Mouse (Mus musculus): ENCODE results near the gene Oard1. TPM values are rescaled to one million over a fixed set of nuclear protein-coding genes. Genes with fewer than 3 reads are reported as not detected.

Oard1 gene
- polyA plus RNA-seq (2014; fragmentation: Nextera tagmentation; extraction: Ambion mirVana): 75.0 and 79.0 TPM in 2 replicates

DNA sequence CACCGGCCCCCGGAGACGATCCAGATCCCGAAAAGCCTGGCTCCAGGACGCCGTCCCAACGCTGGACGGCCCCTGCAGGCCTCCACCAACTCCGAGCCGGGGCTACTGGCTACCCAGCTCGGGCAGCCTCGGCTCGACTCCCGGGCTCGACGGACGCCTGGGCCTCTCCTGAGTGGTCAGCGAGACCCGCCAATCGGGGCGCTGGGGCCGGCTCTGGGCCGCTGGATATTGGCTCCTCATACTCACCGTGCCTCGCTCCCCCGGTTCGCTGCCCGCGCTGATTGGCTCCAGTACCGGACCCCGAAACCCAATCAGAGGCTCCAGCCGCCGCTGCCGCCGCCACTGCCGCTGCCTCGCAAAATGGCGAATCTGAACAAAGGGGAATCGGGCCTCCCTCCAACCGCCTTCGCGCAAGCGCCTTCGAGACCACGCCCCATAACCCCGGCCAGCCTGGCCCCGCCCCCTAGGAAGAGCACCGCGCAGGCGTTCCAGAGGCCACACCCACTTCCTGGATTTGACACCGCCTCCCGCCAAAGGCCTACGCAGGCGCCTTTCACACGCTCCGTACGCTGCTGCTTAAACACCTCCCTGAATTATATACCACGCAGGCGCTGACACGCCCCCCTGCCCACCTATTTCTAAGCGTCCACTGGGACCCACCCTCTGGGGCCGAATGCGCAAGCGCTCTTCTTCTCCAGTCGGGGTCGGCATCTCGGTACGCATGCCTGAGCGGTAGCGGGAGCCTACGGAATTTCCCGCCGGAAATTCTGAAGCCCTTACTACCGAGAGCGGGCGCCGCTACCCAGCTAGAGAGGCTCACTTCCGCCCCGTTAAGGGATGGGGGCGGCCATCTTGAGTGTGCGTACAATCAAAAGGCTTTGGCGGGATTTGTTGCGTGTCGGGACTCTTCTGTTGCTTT, at the start of gene Oard1, which contains the start of gene Nfya:
Gene Oard1, plus strand, starts transcription at position 635 of the 919 bp plus-strand sequence.
Gene Nfya, minus strand, starts transcription at position 527 of the 919 bp plus-strand sequence.
- ATAC-seq (ENCODE audit: low FRiP score) (peak; percentile 97), DNase-seq (ENCODE audit: low spot score) (peak; percentile 99)
- Histone ChIP-seq H3K9me3 (ENCODE audit: control insufficient read depth, low read length) (no peaks in the 10 kb centered on the region), H3K27ac (ENCODE audit: low read depth, low read length) (peak within 1 kb of the TSS; percentile 100), H3K36me3 (ENCODE audit: control insufficient read depth, insufficient read depth, low read length) (no peaks in the 10 kb centered on the region), H3K4me3 (ENCODE audit: low read depth, low read length) (peak within 1 kb of the TSS; percentile 92), H3K27me3 (ENCODE audit: control insufficient read depth, insufficient read depth, low read length) (no peaks in the 10 kb centered on the region), H3K4me2 (replicated peaks; ENCODE audit: low read depth, low read length) (peak within 1 kb of the TSS; percentile 80), H3K4me1 (replicated peaks; ENCODE audit: control insufficient read depth, insufficient read depth, low read length) (no peaks in the 10 kb centered on the region; the same call in none of the 2 replicates), H3K9ac (ENCODE audit: low read depth, low read length) (peak within 1 kb of the TSS; percentile 99)
- WGBS: under 1% methylated on average over 84 of the region's 84 CpGs

DNA sequence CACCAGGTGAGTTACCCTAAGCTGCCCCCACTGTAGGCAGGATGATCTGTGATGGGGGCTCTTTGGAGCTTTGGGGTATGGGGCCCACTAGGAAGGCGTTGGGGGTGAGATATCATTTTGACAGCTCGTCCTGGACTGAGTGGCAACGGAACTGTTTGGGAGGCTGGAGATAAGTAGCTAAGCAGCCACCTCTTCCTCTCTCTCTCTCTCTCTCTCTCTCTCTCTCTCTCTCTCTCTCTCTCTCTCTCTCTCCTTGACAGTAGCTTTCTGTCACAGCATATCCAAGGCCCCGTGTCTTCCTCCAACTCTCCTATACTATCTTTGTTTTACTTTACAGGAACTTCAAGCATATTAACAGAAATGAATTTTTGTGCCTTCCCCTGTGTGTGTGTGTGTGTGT, 49.4 kb upstream of the Oard1 start:
- Histone ChIP-seq H3K4me3 (ENCODE audit: low read depth, low read length) (no peak overlapping the region), H3K27ac (ENCODE audit: low read depth, low read length) (no peak overlapping the region), H3K36me3 (ENCODE audit: control insufficient read depth, insufficient read depth, low read length) (no peaks in the 10 kb centered on the region), H3K27me3 (ENCODE audit: control insufficient read depth, insufficient read depth, low read length) (no peaks in the 10 kb centered on the region), H3K4me2 (replicated peaks; ENCODE audit: low read depth, low read length) (no peak overlapping the region), H3K4me1 (replicated peaks; ENCODE audit: control insufficient read depth, insufficient read depth, low read length) (no peaks in the 10 kb centered on the region), H3K9ac (ENCODE audit: low read depth, low read length) (no peak overlapping the region), H3K9me3 (ENCODE audit: control insufficient read depth, low read length) (no peaks in the 10 kb centered on the region)
- no peak for ATAC-seq (ENCODE audit: low FRiP score)
- no peak for DNase-seq (ENCODE audit: low spot score)
- WGBS: 78% methylated on average over 4 of the region's 4 CpGs

DNA sequence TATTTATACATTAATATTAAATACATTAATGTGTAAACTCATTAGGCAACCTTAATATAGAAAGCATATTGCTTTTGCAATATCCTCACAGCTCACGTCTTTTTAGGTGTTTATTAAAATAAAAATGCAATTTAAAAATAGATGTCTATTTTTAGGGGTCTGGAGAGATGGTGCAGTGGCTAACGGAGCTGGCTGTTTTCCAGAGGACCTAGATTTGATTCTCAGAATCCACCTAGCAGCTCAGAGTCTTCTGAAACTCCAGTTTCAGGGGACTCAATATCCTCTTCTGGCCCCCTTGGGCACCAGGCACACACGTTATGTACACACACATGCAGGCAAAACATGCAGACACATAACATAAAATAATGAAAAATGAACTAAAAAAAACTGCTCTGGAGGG, 47.5 kb upstream of the Oard1 start:
- Histone ChIP-seq H3K27ac (ENCODE audit: low read depth, low read length) (no peak overlapping the region), H3K4me3 (ENCODE audit: low read depth, low read length) (no peak overlapping the region), H3K9ac (ENCODE audit: low read depth, low read length) (no peak overlapping the region), H3K9me3 (ENCODE audit: control insufficient read depth, low read length) (no peaks in the 10 kb centered on the region), H3K4me2 (replicated peaks; ENCODE audit: low read depth, low read length) (no peak overlapping the region), H3K4me1 (replicated peaks; ENCODE audit: control insufficient read depth, insufficient read depth, low read length) (no peaks in the 10 kb centered on the region), H3K27me3 (ENCODE audit: control insufficient read depth, insufficient read depth, low read length) (no peaks in the 10 kb centered on the region), H3K36me3 (ENCODE audit: control insufficient read depth, insufficient read depth, low read length) (no peaks in the 10 kb centered on the region)
- ATAC-seq (ENCODE audit: low FRiP score): no peak
- WGBS: 91% methylated on average over 3 of the region's 3 CpGs
- DNase-seq (ENCODE audit: low spot score): no peak

- no peaks in the 10 kb centered on the region for H3K9me3 ChIP-seq (ENCODE audit: control insufficient read depth, low read length)
- H3K36me3 ChIP-seq (ENCODE audit: control insufficient read depth, insufficient read depth, low read length): no peaks in the 10 kb centered on the region
- no peak overlapping the region for H3K4me3 ChIP-seq (ENCODE audit: low read depth, low read length)
- no peaks in the 10 kb centered on the region for H3K4me1 ChIP-seq (replicated peaks; ENCODE audit: control insufficient read depth, insufficient read depth, low read length)
- no peak overlapping the region for H3K27ac ChIP-seq (ENCODE audit: low read depth, low read length)
- H3K4me2 ChIP-seq (replicated peaks; ENCODE audit: low read depth, low read length): no peak overlapping the region
- DNase-seq (ENCODE audit: low spot score) (no peak), ATAC-seq (ENCODE audit: low FRiP score) (no peak)
- H3K27me3 ChIP-seq (ENCODE audit: control insufficient read depth, insufficient read depth, low read length): no peaks in the 10 kb centered on the region
- no peak overlapping the region for H3K9ac ChIP-seq (ENCODE audit: low read depth, low read length)
- WGBS: 95% methylated on average over 8 of the region's 8 CpGs
These were observed 46.8 kb upstream of the Oard1 start for GRCm38 (mm10) chr17:48362966-48363365.

GRCm38 (mm10) chr17:48363421-48363965, 46.3 kb upstream of the Oard1 start:
- no peak for ATAC-seq (ENCODE audit: low FRiP score)
- Histone ChIP-seq H3K4me1 (replicated peaks; ENCODE audit: control insufficient read depth, insufficient read depth, low read length) (no peaks in the 10 kb centered on the region), H3K4me3 (ENCODE audit: low read depth, low read length) (no peak overlapping the region), H3K4me2 (replicated peaks; ENCODE audit: low read depth, low read length) (no peak overlapping the region), H3K36me3 (ENCODE audit: control insufficient read depth, insufficient read depth, low read length) (no peaks in the 10 kb centered on the region), H3K9ac (ENCODE audit: low read depth, low read length) (no peak overlapping the region), H3K27ac (ENCODE audit: low read depth, low read length) (no peak overlapping the region), H3K27me3 (ENCODE audit: control insufficient read depth, insufficient read depth, low read length) (no peaks in the 10 kb centered on the region), H3K9me3 (ENCODE audit: control insufficient read depth, low read length) (no peaks in the 10 kb centered on the region)
- 79% methylated on average over 6 of the region's 6 CpGs for WGBS
- DNase-seq (ENCODE audit: low spot score): no peak

- ATAC-seq (ENCODE audit: low FRiP score): no peak
- no peak overlapping the region for H3K9ac ChIP-seq (ENCODE audit: low read depth, low read length)
- no peak for DNase-seq (ENCODE audit: low spot score)
- no peaks in the 10 kb centered on the region for H3K9me3 ChIP-seq (ENCODE audit: control insufficient read depth, low read length)
- no peaks in the 10 kb centered on the region for H3K4me1 ChIP-seq (replicated peaks; ENCODE audit: control insufficient read depth, insufficient read depth, low read length)
- no peak overlapping the region for H3K4me3 ChIP-seq (ENCODE audit: low read depth, low read length)
- H3K4me2 ChIP-seq (replicated peaks; ENCODE audit: low read depth, low read length): no peak overlapping the region
- 74% methylated on average over 9 of the region's 9 CpGs for WGBS
- H3K36me3 ChIP-seq (ENCODE audit: control insufficient read depth, insufficient read depth, low read length): no peaks in the 10 kb centered on the region
- no peaks in the 10 kb centered on the region for H3K27me3 ChIP-seq (ENCODE audit: control insufficient read depth, insufficient read depth, low read length)
- H3K27ac ChIP-seq (ENCODE audit: low read depth, low read length): no peak overlapping the region
These were observed 44.2 kb upstream of the Oard1 start for GRCm38 (mm10) chr17:48365511-48366155.

DNA sequence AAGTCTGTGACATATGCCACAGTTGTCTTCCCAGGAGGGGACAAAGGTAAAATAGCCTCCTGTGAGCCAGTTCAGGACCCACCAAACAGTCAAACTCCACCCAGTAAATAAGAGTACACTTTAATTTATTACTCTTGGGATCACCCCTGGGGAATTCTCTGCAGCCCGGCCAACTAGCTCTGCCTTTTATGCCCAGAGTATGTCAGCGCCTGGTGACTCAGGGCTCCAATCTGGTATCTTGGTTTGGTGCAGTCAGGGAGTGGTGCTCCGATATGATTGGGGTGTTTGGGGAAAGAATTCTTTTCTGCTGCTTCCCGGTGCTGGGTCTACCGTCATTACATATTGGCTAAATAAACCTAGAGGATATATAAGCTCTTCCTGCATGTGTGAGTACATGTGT, 43.0 kb upstream of the Oard1 start:
- Histone ChIP-seq H3K27ac (ENCODE audit: low read depth, low read length) (no peak overlapping the region), H3K36me3 (ENCODE audit: control insufficient read depth, insufficient read depth, low read length) (no peaks in the 10 kb centered on the region), H3K27me3 (ENCODE audit: control insufficient read depth, insufficient read depth, low read length) (no peaks in the 10 kb centered on the region), H3K4me2 (replicated peaks; ENCODE audit: low read depth, low read length) (no peak overlapping the region), H3K9ac (ENCODE audit: low read depth, low read length) (no peak overlapping the region), H3K4me3 (ENCODE audit: low read depth, low read length) (no peak overlapping the region), H3K9me3 (ENCODE audit: control insufficient read depth, low read length) (no peaks in the 10 kb centered on the region), H3K4me1 (replicated peaks; ENCODE audit: control insufficient read depth, insufficient read depth, low read length) (no peaks in the 10 kb centered on the region)
- WGBS: 92% methylated on average over 5 of the region's 5 CpGs
- ATAC-seq (ENCODE audit: low FRiP score) (no peak), DNase-seq (ENCODE audit: low spot score) (no peak)

- H3K36me3 ChIP-seq (ENCODE audit: control insufficient read depth, insufficient read depth, low read length): no peaks in the 10 kb centered on the region
- no peak for ATAC-seq (ENCODE audit: low FRiP score)
- H3K4me1 ChIP-seq (replicated peaks; ENCODE audit: control insufficient read depth, insufficient read depth, low read length): no peaks in the 10 kb centered on the region
- no peak overlapping the region for H3K9ac ChIP-seq (ENCODE audit: low read depth, low read length)
- no peak overlapping the region for H3K27ac ChIP-seq (ENCODE audit: low read depth, low read length)
- no peak overlapping the region for H3K4me3 ChIP-seq (ENCODE audit: low read depth, low read length)
- no peak for DNase-seq (ENCODE audit: low spot score)
- no peak overlapping the region for H3K4me2 ChIP-seq (replicated peaks; ENCODE audit: low read depth, low read length)
- no peaks in the 10 kb centered on the region for H3K9me3 ChIP-seq (ENCODE audit: control insufficient read depth, low read length)
- no peaks in the 10 kb centered on the region for H3K27me3 ChIP-seq (ENCODE audit: control insufficient read depth, insufficient read depth, low read length)
These were observed 38.2 kb upstream of the Oard1 start for GRCm38 (mm10) chr17:48371621-48372020.

Measured in hindbrain, embryonic 11.5 days (tissue).